Mouse (Mus musculus) intestine, embryonic 14.5 days (tissue): ENCODE data around the gene Dlx2. TPM values are rescaled to one million over a fixed set of nuclear protein-coding genes. Genes with fewer than 3 reads are reported as not detected.
A peak's percentile ranks its signal among the peaks of the same experiment; 100 is the strongest.

Source experiments
- ATAC-seq: fragments of 200-750 bp; cut with Nextera tagmentation; replicated peaks from 2 replicates; pipeline ENCODE4 v1.8.0; 2017; ENCODE audit warnings: low read depth, moderate number of reproducible peaks, moderate TSS enrichment, moderate library complexity; ENCODE audit not compliant: low FRiP score, low TSS enrichment
- DNase-seq: peaks from one replicate; pipeline ENCODE4 v3.0.0-alpha.2; 2018; ENCODE audit warnings: low spot score
- H3K27ac ChIP-seq: fragments of 300-500 bp; sonication (generic); 2 replicates; pipeline ENCODE4 v1.5.1; 2014; ENCODE audit warnings: low read depth, mild to moderate bottlenecking, control low read depth
- H3K27me3 ChIP-seq: fragments of 300-500 bp; sonication (generic); replicated peaks from 2 replicates; pipeline ENCODE4 v1.6.1; 2014; ENCODE audit warnings: low read length, control low read depth; ENCODE audit not compliant: control insufficient read depth, insufficient read depth
- H3K36me3 ChIP-seq: fragments of 300-500 bp; sonication (generic); 2 replicates; pipeline ENCODE4 v1.6.1; 2014; ENCODE audit warnings: low read length, control low read depth; ENCODE audit not compliant: control insufficient read depth, insufficient read depth
- H3K4me1 ChIP-seq: fragments of 300-500 bp; sonication (generic); replicated peaks from 2 replicates; pipeline ENCODE4 v1.6.1; 2014; ENCODE audit warnings: low read length, control low read depth, mixed read lengths; ENCODE audit not compliant: control insufficient read depth, insufficient read depth
- H3K4me2 ChIP-seq: fragments of 300-500 bp; sonication (generic); 2 replicates; pipeline ENCODE4 v1.6.1; 2014; ENCODE audit warnings: low read length
- H3K4me3 ChIP-seq: fragments of 300-500 bp; sonication (generic); 2 replicates; pipeline ENCODE4 v1.5.1; 2014; ENCODE audit warnings: low read depth, low read length, control low read depth, mixed read lengths
- H3K9ac ChIP-seq: fragments of 300-500 bp; sonication (generic); 2 replicates; pipeline ENCODE4 v1.6.1; 2014; ENCODE audit warnings: mild to moderate bottlenecking, low read length
- H3K9me3 ChIP-seq: fragments of 300-500 bp; sonication (generic); 2 replicates; pipeline ENCODE4 v1.6.1; 2016; ENCODE audit warnings: low read length, control low read depth; ENCODE audit not compliant: control insufficient read depth
- WGBS: fragments of 180-500 bp; shearing (Covaris S2); extraction: QIAGEN DNeasy Blood & Tissue Kit; methylation state at CpG from one replicate; pipeline ENCODE4 v1.1.7; 2014; 5-methylcytosine and 5-hydroxymethylcytosine counted together
- polyA plus RNA-seq: library from polyadenylated mRNA; unstranded; fragments of >200 nt; fragmentation: Nextera tagmentation; extraction: Ambion mirVana; gene quantifications from 2 replicates; pipeline ENCODE4 v1.2.1, GENCODE M21; 2014

The Dlx2 gene
- 5.8 and 6.4 TPM in 2 replicates for polyA plus RNA-seq

DNA sequence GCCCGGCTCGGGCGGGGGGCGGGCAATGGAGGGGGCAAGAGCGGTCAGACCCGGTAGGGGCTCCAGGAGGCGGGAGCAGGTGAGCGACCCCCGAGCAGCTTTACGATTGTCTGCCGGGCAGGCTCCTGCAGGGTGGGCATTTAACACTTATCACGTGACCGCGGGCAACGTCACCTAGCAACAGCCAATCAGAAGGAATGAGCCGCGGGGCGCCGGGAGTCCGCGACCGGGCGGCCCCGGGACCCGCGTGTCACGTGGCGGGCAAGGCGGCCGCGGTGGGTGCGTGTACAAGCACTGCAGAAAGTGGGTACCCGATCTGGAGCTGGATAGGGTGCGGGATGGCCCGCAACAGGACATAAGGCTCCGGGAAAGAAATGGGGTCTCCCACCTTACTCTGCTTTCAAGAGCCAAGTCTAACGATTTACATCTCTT is at the start of gene Dlx2:
Gene Dlx2 (minus strand): TSS at position 115 of the 432 bp plus-strand sequence.
- peak within 1 kb of the TSS; percentile 16; the same call in 1 of the 2 replicates for H3K27ac ChIP-seq
- H3K4me2 ChIP-seq: peak within 1 kb of the TSS; percentile 91
- WGBS: under 1% methylated on average over 37 of the region's 37 CpGs
- peak within 1 kb of the TSS; percentile 34 for H3K9ac ChIP-seq
- peak; percentile 71 for ATAC-seq
- no peaks in the 10 kb centered on the region for H3K9me3 ChIP-seq
- H3K4me1 ChIP-seq: peaks cover 11% of the 10 kb centered on the region
- peaks cover 95% of the 10 kb centered on the region for H3K27me3 ChIP-seq
- DNase-seq: peak; percentile 78
- peak within 1 kb of the TSS; percentile 46 for H3K4me3 ChIP-seq
- H3K36me3 ChIP-seq: no peaks in the 10 kb centered on the region

- Histone ChIP-seq H3K36me3 (no peaks in the 10 kb centered on the region), H3K4me2 (no peak overlapping the region), H3K27me3 (no peaks in the 10 kb centered on the region), H3K9me3 (no peaks in the 10 kb centered on the region), H3K27ac (no peak overlapping the region), H3K4me1 (no peaks in the 10 kb centered on the region), H3K4me3 (no peak overlapping the region), H3K9ac (no peak overlapping the region)
- ATAC-seq (no peak), DNase-seq (no peak)
- 70% methylated on average over 7 of the region's 7 CpGs for WGBS
These were observed 47.9 kb upstream of the Dlx2 start for GRCm38 (mm10) chr2:71594466-71594865.

DNA sequence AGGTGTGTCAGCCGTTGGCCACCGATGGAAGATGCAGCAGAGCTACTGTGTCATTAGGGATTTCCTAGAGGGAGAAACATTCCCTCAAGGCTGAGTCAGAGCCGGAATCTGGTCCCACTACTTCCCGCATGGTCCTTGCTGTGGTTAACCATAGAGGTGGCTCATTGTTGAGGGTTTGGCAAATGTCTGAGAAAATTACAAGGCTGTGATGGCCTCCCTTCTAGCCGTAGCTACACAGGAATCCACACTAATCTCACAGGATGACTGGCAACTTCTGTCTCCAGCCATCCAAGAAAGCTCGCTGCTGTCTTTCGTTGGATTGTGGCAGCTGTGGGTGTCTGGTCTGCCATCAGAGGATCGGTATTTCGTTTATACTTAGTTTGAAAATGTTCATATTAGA is 42.6 kb upstream of the Dlx2 start:
- Histone ChIP-seq H3K9me3 (no peaks in the 10 kb centered on the region), H3K4me3 (no peak overlapping the region), H3K27ac (no peak overlapping the region), H3K27me3 (no peaks in the 10 kb centered on the region), H3K4me1 (no peaks in the 10 kb centered on the region), H3K9ac (no peak overlapping the region), H3K36me3 (no peaks in the 10 kb centered on the region), H3K4me2 (no peak overlapping the region)
- no peak for ATAC-seq
- no peak for DNase-seq
- 79% methylated on average over 9 of the region's 9 CpGs for WGBS

- no peak overlapping the region for H3K9ac ChIP-seq
- no peak for ATAC-seq
- WGBS: 65% methylated on average over 5 of the region's 5 CpGs
These were observed 34.9 kb upstream of the Dlx2 start for GRCm38 (mm10) chr2:71581488-71581887.

GRCm38 (mm10) chr2:71580632-71581466 is 34.3 kb upstream of the Dlx2 start:
- DNase-seq (peak; percentile 82), ATAC-seq (peak; percentile 70)
- no peaks in the 10 kb centered on the region for H3K4me1 ChIP-seq
- WGBS: 10% methylated on average over 50 of the region's 50 CpGs
- peaks cover 14% of the 10 kb centered on the region; the same call in 1 of the 2 replicates for H3K27me3 ChIP-seq
- peak overlapping the region; percentile 43; the same call in 1 of the 2 replicates for H3K9ac ChIP-seq
- H3K4me3 ChIP-seq: peak overlapping the region; percentile 53
- H3K27ac ChIP-seq: no peak overlapping the region
- H3K36me3 ChIP-seq: no peaks in the 10 kb centered on the region
- peak overlapping the region; percentile 90 for H3K4me2 ChIP-seq
- H3K9me3 ChIP-seq: no peaks in the 10 kb centered on the region

More at GRCm38 (mm10) chr2:71581488-71581887, 34.9 kb upstream of the Dlx2 start:
- Histone ChIP-seq H3K4me2 (peak overlapping the region; percentile 90), H3K27ac (no peak overlapping the region), H3K4me3 (peak overlapping the region; percentile 53), H3K9me3 (no peaks in the 10 kb centered on the region), H3K27me3 (peaks cover 14% of the 10 kb centered on the region; the same call in 1 of the 2 replicates), H3K36me3 (no peaks in the 10 kb centered on the region), H3K4me1 (no peaks in the 10 kb centered on the region)
- DNase-seq: no peak

- no peaks in the 10 kb centered on the region for H3K9me3 ChIP-seq
- peaks cover 10% of the 10 kb centered on the region; the same call in 1 of the 2 replicates for H3K27me3 ChIP-seq
- DNase-seq (no peak), ATAC-seq (no peak)
- H3K36me3 ChIP-seq: no peaks in the 10 kb centered on the region
- H3K4me2 ChIP-seq: no peak overlapping the region
- no peak overlapping the region for H3K27ac ChIP-seq
- no peaks in the 10 kb centered on the region for H3K4me1 ChIP-seq
- WGBS: 96% methylated on average over 2 of the region's 2 CpGs
- H3K4me3 ChIP-seq: no peak overlapping the region
- H3K9ac ChIP-seq: no peak overlapping the region
These were observed 30.5 kb upstream of the Dlx2 start for GRCm38 (mm10) chr2:71577059-71577458.

- Histone ChIP-seq H3K9me3 (no peaks in the 10 kb centered on the region), H3K4me3 (no peak overlapping the region), H3K4me2 (no peak overlapping the region), H3K9ac (no peak overlapping the region), H3K4me1 (no peaks in the 10 kb centered on the region), H3K27ac (no peak overlapping the region), H3K36me3 (no peaks in the 10 kb centered on the region), H3K27me3 (no peaks in the 10 kb centered on the region)
- ATAC-seq (no peak), DNase-seq (no peak)
- WGBS: 57% methylated on average over 4 of the region's 4 CpGs
These were observed 27.2 kb upstream of the Dlx2 start for GRCm38 (mm10) chr2:71573736-71574135.

DNA sequence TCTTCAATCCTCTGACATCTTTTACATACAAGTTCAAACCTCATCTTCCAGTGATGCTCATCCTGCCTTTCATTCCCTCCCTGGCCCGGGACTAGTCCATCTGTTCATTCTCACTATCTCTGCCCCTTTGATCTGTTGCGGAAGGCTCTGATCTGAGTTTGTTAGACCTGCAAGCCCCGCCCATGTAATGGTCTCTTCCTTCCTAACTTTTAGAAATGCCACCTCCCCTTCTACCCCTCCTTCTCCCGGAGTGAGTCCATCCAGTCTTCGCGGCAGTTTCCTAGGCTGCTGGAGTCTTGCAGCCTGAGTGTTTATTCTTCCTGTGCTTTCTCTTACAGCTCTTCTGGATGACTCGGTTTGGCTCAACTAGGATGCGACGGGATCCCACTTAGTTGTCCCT is 19.9 kb upstream of the Dlx2 start:
- 65% methylated on average over 9 of the region's 9 CpGs for WGBS
- ATAC-seq: no peak

More for the DNA sequence above, 19.9 kb upstream of the Dlx2 start:
- Histone ChIP-seq H3K36me3 (no peaks in the 10 kb centered on the region), H3K4me3 (no peak overlapping the region), H3K4me2 (no peak overlapping the region), H3K9me3 (no peaks in the 10 kb centered on the region), H3K27me3 (no peaks in the 10 kb centered on the region), H3K9ac (no peak overlapping the region), H3K27ac (no peak overlapping the region), H3K4me1 (no peaks in the 10 kb centered on the region)
- no peak for DNase-seq
